Mouse (Mus musculus) ES-Bruce4 (cell line): ENCODE measurements at regions not wholly inside any gene's neighbourhood (a gene's known extent, or its start where the extent isn't known, plus 50 kb on each side); places are given as distances from the start of the nearest gene placed in this dataset.

Experiments used
- CTCF ChIP-seq: IDR thresholded peaks from one replicate; pipeline ENCODE4 v1.8.1; 2011; ENCODE audit warnings: low read depth, low read length
- EP300 ChIP-seq: IDR thresholded peaks from 2 replicates; pipeline ENCODE4 v1.6.1; 2011; ENCODE audit warnings: low read depth, low read length; ENCODE audit not compliant: insufficient read depth

- TF ChIP-seq CTCF (no peak), EP300 (no peak)
These were observed 107.4 kb upstream of the Pcbd1 start for GRCm38 (mm10) chr10:60981770-60982169.
